Mouse (Mus musculus) hindbrain, postnatal 0 days (tissue): Measurements from ENCODE around the gene Plekhd1. TPM values are rescaled to one million over a fixed set of nuclear protein-coding genes. Genes with fewer than 3 reads are reported as not detected.

ENCODE experiments used
- ATAC-seq: fragments of 200-750 bp; cut with Nextera tagmentation; 2 replicates; pipeline ENCODE4 v1.8.0; 2017; ENCODE audit warnings: mild to moderate bottlenecking, moderate TSS enrichment, moderate library complexity
- DNase-seq: peaks from one replicate; pipeline ENCODE4 v3.0.0-alpha.2; 2015; ENCODE audit warnings: low spot score
- H3K27ac ChIP-seq: fragments of 300-500 bp; sonication (generic); 2 replicates; pipeline ENCODE4 v1.5.1; 2014; ENCODE audit warnings: mild to moderate bottlenecking
- H3K27me3 ChIP-seq: fragments of 300-500 bp; sonication (generic); 2 replicates; pipeline ENCODE4 v1.6.1; 2014; ENCODE audit warnings: low read length, mixed read lengths; ENCODE audit not compliant: insufficient read depth
- H3K36me3 ChIP-seq: fragments of 300-500 bp; sonication (generic); 2 replicates; pipeline ENCODE4 v1.6.1; 2014; ENCODE audit warnings: low read length, mixed read lengths; ENCODE audit not compliant: insufficient read depth
- H3K4me1 ChIP-seq: fragments of 300-500 bp; sonication (generic); 2 replicates; pipeline ENCODE4 v1.6.1; 2014; ENCODE audit warnings: antibody characterized with exemption, low read length, mixed read lengths; ENCODE audit not compliant: insufficient read depth
- H3K4me2 ChIP-seq: fragments of 300-500 bp; sonication (generic); 2 replicates; pipeline ENCODE4 v1.6.1; 2014; ENCODE audit warnings: low read depth, mild to moderate bottlenecking, low read length, moderate library complexity, mixed read lengths
- H3K4me3 ChIP-seq: fragments of 300-500 bp; sonication (generic); 2 replicates; pipeline ENCODE4 v1.5.1; 2014; ENCODE audit warnings: low read length
- H3K9ac ChIP-seq: fragments of 300-500 bp; sonication (generic); replicated peaks from 2 replicates; pipeline ENCODE4 v1.6.1; 2014; ENCODE audit warnings: mild to moderate bottlenecking, low read length, moderate library complexity, mixed read lengths
- H3K9me3 ChIP-seq: fragments of 300-500 bp; sonication (generic); 2 replicates; pipeline ENCODE4 v1.6.1; 2016; ENCODE audit warnings: low read length, mixed read lengths
- CTCF ChIP-seq: IDR thresholded peaks from 2 replicates; pipeline ENCODE4 v1.5.1; 2016; ENCODE audit warnings: antibody characterized with exemption, control low read depth, low read depth
- WGBS: fragments of 180-500 bp; shearing (Covaris S2); extraction: QIAGEN DNeasy Blood & Tissue Kit; methylation state at CpG from one replicate; pipeline ENCODE4 v1.1.7; 2014; 5-methylcytosine and 5-hydroxymethylcytosine counted together
- polyA plus RNA-seq: library from polyadenylated mRNA; unstranded; fragments of >200 nt; fragmentation: Nextera tagmentation; extraction: Ambion mirVana; gene quantifications from 2 replicates; pipeline ENCODE4 v1.2.1, GENCODE M21; 2015
- total RNA-seq: library from RNA; depleted of rRNA; stranded (reverse); fragments of >200 nt; gene quantifications from 2 replicates; pipeline ENCODE4 v1.2.3, GENCODE M21; 2014

Plekhd1 gene
- total and polyA plus RNA-seq, 2 experiments from 2014 or later = 6.6 to 7.1 TPM

GRCm38 (mm10) chr12:80695004-80695403, 2.6 kb downstream of the Plekhd1 start:
- Histone ChIP-seq H3K9ac (no peak overlapping the region), H3K9me3 (no peaks in the 10 kb centered on the region), H3K27ac (no peak overlapping the region), H3K4me3 (no peak overlapping the region), H3K27me3 (peaks cover 19% of the 10 kb centered on the region; the same call in 1 of the 2 replicates), H3K36me3 (no peaks in the 10 kb centered on the region), H3K4me2 (no peak overlapping the region), H3K4me1 (peaks cover 5% of the 10 kb centered on the region; the same call in 1 of the 2 replicates)
- DNase-seq (no peak), ATAC-seq (peak; percentile 41; the same call in 1 of the 2 replicates)
- WGBS = 48% methylated on average over 3 of the region's 3 CpGs
- TF ChIP-seq CTCF = no peak

- Histone ChIP-seq H3K9ac (no peak overlapping the region), H3K4me2 (no peak overlapping the region), H3K9me3 (no peaks in the 10 kb centered on the region), H3K27ac (no peak overlapping the region), H3K4me3 (no peak overlapping the region), H3K4me1 (no peaks in the 10 kb centered on the region), H3K36me3 (no peaks in the 10 kb centered on the region), H3K27me3 (no peaks in the 10 kb centered on the region)
- ATAC-seq (no peak), DNase-seq (no peak)
- WGBS = 90% methylated on average over 5 of the region's 5 CpGs
- no peak for TF ChIP-seq CTCF
Observed at GRCm38 (mm10) chr12:80698526-80699143, 6.2 kb downstream of the Plekhd1 start.

GRCm38 (mm10) chr12:80699144-80699531, 6.7 kb downstream of the Plekhd1 start:
- Histone ChIP-seq H3K4me2 (no peak overlapping the region), H3K27ac (no peak overlapping the region), H3K9me3 (no peaks in the 10 kb centered on the region), H3K4me1 (no peaks in the 10 kb centered on the region), H3K27me3 (no peaks in the 10 kb centered on the region), H3K9ac (no peak overlapping the region), H3K4me3 (no peak overlapping the region), H3K36me3 (no peaks in the 10 kb centered on the region)
- no peak for ATAC-seq
- DNase-seq = no peak
- 77% methylated on average over 2 of the region's 2 CpGs for WGBS
- no peak for TF ChIP-seq CTCF

- no peaks in the 10 kb centered on the region for H3K9me3 ChIP-seq
Observed at GRCm38 (mm10) chr12:80701332-80701731, 8.9 kb downstream of the Plekhd1 start.

GRCm38 (mm10) chr12:80706208-80706914, 14.0 kb downstream of the Plekhd1 start:
- H3K27ac ChIP-seq = no peak overlapping the region; the same call in 1 of the 2 replicates
- 39% methylated on average over 11 of the region's 11 CpGs for WGBS
- H3K4me1 ChIP-seq = peaks cover 8% of the 10 kb centered on the region; the same call in 1 of the 2 replicates
- H3K9me3 ChIP-seq = no peaks in the 10 kb centered on the region
- no peak for TF ChIP-seq CTCF
- no peaks in the 10 kb centered on the region for H3K27me3 ChIP-seq
- peak; percentile 30; the same call in 1 of the 2 replicates for ATAC-seq
- H3K4me3 ChIP-seq = no peak overlapping the region
- no peak overlapping the region for H3K9ac ChIP-seq
- H3K4me2 ChIP-seq = no peak overlapping the region
- no peaks in the 10 kb centered on the region for H3K36me3 ChIP-seq
- DNase-seq = no peak

More at GRCm38 (mm10) chr12:80701332-80701731, 8.9 kb downstream of the Plekhd1 start:
- Histone ChIP-seq H3K4me3 (no peak overlapping the region), H3K27ac (no peak overlapping the region), H3K4me1 (peaks cover 1% of the 10 kb centered on the region; the same call in 1 of the 2 replicates), H3K27me3 (no peaks in the 10 kb centered on the region), H3K36me3 (no peaks in the 10 kb centered on the region), H3K4me2 (no peak overlapping the region), H3K9ac (no peak overlapping the region)
- no peak for TF ChIP-seq CTCF
- 51% methylated on average over 7 of the region's 7 CpGs for WGBS
- ATAC-seq (no peak), DNase-seq (peak; percentile 67)

DNA sequence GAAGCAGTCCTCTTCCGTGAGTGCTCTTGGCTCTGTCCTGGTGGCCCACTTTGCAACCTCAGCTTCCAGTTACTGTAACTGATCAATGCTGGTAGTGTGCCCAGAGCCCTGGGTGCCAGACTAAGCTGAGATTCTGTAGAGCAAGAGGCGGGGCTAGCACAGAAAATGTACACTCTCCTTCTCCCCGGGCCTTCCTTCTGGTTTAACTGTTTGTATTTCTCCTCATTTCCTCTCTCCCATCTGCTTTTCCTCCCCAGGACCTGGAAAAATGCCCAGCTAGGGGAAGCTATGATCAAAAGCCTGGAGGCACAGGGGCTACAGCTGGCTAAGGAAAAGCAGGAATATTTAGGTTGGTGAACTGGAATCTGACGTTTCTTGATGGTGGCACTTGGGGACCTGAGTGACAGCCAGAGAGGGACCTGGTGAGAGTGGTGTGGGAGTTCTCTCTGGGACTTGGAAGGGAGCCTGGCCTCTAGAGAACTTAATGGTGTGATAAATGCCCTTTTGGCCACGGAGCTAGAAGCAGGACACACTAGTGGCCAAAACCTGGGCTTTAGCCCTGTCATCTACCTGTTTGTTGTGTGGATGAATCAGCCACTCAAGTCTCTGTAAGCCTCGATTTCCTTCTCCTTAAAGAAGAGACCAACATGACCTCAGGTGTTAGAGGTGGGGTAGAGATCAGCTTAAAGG, 14.7 kb downstream of the Plekhd1 start:
- Histone ChIP-seq H3K27me3 (no peaks in the 10 kb centered on the region), H3K36me3 (no peaks in the 10 kb centered on the region), H3K4me2 (no peak overlapping the region), H3K9ac (no peak overlapping the region), H3K4me3 (no peak overlapping the region), H3K27ac (no peak overlapping the region; the same call in 1 of the 2 replicates), H3K9me3 (no peaks in the 10 kb centered on the region), H3K4me1 (peaks cover 8% of the 10 kb centered on the region; the same call in 1 of the 2 replicates)
- 30% methylated on average over 6 of the region's 6 CpGs for WGBS
- DNase-seq = peak; percentile 80
- peak; percentile 77 for ATAC-seq
- no peak for TF ChIP-seq CTCF
